Mouse (Mus musculus): ENCODE data around the gene Pigl.

DNA sequence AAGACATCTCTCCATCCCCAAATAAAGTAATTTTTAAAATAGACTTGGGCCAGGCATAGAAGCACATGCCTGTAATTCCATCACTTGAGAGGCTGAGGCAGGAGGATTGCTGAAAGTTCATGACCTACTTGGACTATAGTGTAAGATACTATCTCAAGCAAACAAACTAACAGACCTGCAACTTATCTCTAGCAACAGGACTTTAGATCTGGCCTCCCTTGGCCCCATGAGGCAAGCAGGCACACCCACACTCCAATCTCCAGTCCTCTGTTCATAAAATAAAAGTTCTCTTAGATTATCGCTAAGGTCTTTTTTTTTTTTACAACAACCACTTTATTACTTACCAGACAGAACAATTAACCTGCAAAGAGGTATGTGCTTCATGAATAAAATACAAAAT is 28.7 kb downstream of the Pigl start:
- TF ChIP-seq CTCF (conservative IDR thresholded peaks at IDR 0.05; ENCODE audit: insufficient read depth, insufficient read length, low read depth, low read length) (no peak), POLR2A (IDR thresholded peaks at IDR 0.05; ENCODE audit: low read depth, low read length) (no peak)
